Mouse (Mus musculus) T-helper 1 cell (primary cell): ENCODE measurements at regions not wholly inside any gene's neighbourhood (a gene's known extent, or its start where the extent isn't known, plus 50 kb on each side); places are given as distances from the start of the nearest gene placed in this dataset.

Experiments used
- in situ Hi-C: fragments of 300-600 bp; cut with MboI, MseI; formaldehyde crosslinking; loops from one replicate; pipeline ENCODE4 v1.15.1; 2025; ENCODE audit warnings: high pct_unique_total_duplicates

DNA sequence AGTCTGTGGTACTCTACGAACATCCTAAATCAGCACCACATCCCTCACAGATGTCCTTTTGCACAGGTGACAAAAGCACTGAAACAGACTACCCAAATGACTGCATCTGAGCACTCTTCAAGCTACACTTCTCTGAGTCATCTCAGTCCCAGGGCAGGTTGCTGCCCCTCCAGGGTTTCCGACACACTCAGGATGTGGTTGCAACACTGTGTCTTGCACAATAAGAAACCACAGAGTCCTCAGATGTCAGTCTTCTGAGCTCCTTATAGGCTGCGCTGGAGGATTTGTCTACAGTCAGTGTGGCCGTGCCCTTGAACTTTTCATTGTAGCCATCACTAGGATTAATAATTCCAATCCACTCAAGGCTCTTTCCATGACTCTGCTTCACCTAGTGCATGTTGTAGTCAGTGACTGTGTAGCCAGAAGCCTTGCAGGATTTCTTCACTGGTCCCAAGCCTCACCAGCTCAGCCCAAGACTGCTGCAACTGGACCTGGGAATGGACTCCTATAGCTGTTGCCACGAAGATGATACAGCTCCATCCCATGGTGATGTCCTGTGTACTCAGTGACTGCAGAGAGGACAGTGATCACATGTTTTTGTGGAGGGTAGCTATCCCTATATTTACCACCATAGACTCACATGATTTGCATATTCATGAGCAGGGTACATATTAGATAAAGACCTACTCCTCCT is 1103.3 kb upstream of the Tenm3 start:
- in situ Hi-C loops: loop anchor here (25.0 kb wide), 1 partner anchor 1865 kb away; no protein-coding TSS in a partner anchor

GRCm38 (mm10) chr8:49932124-49932523 is 1088.4 kb upstream of the Tenm3 start:
- in situ Hi-C loops: loop anchor here (25.0 kb wide), 1 partner anchor 1880 kb away; no protein-coding TSS in a partner anchor

DNA sequence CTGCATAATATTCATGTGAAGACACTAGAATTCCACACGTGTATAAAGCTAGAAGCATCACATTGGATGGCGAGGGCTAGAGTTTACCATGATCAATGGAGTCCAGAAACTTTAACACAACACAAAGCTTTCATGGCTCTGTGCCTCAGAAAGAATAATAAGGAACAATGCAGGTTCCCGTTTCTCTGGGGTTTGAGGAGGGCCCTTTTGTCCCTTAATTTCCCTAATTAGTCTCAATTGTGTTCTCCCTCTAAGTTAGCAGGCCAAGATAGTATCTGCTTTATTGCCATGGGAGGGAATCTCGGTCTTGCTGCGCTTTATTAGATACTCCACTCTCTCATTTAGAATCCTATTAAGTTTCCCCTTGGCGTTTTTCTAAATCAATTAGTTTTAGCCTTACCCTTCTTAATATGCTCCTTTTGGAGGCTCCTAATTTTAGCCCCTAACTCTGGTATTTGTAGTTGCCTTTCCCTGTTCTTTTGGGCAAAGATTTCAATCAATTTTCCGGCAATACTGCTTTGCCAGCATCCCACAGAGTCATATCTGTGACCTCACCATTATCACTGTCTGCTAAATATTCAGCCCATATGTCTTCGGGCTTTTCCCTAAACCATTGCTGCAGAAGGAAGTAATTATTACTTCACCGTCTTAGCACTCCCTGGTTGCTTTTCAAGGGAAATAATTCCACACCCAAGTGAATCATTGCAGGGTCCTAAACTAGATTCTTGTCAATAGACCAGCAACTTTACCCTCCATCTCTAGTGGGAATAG is 1082.8 kb upstream of the Tenm3 start:
- in situ Hi-C loops: loop anchor here (25.0 kb wide), 1 partner anchor 1886 kb away; no protein-coding TSS in a partner anchor

DNA sequence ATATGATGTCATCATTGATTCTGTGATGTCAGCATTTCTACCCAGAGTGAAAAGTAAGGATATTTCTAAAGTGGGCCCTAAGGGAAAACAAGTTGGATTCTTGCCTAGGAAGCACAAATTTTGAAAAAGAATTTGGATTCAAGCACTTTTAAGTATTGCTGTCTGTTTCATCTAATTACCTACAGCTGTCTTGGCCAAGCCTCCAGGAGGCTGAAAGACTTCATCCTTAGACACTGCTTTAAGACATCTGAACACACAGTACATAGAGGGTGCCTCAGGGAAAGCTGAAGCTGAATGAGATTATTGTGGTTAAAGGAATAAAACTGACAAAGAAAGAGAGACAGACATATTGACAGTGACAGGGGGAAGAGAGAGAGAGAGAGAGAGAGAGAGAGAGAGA is 1061.3 kb upstream of the Tenm3 start:
- in situ Hi-C loops: no loop called here

DNA sequence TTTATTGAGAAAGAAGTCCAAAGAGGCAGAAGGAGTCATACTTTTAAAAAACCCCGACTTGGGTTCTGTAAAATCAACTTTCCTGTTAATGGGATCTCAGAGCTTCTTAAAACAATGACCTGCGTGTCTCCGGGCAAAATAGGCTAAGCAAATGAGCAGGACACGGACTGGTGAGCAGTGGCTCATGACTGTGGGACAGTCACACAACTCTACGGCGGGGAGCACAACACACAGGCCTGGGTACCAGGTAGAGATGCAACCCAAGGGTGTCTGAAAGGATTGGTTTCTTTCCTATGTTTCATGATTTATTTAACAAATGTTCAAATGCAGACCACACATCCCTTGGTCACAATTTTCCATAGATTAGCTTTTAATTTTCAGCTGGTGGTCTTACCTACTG is 1058.3 kb upstream of the Tenm3 start:
- in situ Hi-C loops: no loop called here

DNA sequence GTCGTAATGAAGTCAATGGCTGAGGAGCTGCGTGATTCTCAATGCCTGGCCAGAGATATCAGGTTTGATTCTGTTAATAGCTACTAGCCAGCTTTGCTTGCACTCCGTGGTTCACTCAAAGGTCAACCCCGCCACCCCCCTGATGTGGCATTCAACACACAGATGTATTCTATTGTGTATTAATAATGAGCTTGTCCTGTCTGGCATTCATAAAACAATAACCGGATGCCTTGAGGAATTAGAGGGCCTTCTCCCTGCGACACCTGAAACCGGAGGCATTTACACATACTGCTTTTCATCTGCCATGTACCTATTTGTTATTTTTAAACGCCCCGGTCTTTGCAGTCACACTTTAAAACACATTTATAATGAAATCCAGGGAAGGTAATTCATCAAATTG is 1057.8 kb upstream of the Tenm3 start:
- in situ Hi-C loops: no loop called here
